ENCODE assay signal across 8 mouse cellular contexts in the genomic region with DNA sequence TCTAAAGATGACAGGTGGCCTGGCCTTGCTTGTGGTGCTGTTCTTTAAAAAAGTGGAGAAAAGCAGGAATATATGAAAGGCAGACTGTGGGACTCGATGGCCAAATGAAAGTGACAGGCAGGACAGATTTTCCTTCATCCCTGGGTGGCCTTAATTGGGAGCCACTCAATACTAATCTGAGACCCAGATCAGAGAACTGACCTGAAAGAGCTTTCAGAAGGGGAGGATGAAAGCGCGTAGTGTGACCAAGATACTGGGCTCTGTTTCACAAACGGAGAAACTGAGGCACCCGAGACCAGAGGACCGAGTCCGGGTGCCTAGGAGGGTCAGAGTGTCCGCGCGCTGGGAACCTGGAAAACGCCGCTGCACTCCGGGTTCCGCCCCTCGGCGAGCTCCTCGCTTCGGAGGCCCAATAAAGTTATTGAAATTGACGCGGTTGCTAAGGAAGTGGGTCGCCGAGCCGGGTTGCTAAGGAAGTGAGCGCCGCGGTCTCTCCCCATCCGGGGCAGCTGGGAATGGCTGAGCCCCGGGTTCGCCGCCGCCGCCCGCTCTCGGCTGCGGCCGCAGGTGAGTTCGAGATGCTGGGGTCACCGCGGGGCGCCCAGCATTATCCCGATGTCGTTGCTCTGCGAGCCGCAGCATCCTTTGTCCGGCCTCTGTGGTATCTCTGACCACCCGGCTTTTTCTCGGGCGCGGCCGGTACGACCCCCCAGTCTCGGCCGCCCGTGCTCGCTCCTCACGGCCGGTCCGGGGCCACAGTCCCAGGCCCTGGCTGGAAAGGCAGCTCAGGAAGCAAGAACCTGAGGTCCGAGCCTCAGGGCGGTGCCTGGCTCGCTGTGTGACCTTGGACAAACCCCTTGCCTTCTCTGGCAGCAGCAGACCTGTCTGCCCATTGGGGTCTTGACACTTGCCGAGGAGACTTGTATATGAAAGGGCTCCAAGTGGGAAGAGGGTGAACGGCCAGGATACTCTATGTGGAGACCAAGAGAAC. TPM values are rescaled to one million over a fixed set of nuclear protein-coding genes. Genes with fewer than 3 reads are reported as not detected.
A peak's percentile ranks its signal among the peaks of the same experiment; 100 is the strongest.
DNase-seq lines count a peak whose midpoint lies in the region; ATAC-seq lines count a peak whose summit lies in the region.

Kif3b (plus strand) TSS at position 476 of the 991 bp plus-strand sequence.

- DNase-seq in CD4-positive helper T cell, adult 2 months (ENCODE audit: low read depth, low spot score), result peak; percentile 90
- DNase-seq in brain, embryonic 18.5 days (ENCODE audit: low read depth, low spot score), result peak; percentile 69
- DNase-seq in kidney, postnatal 10 days, result peak; percentile 93
- peak; percentile 85 to 89 for DNase-seq in natural killer cell, adult 2 months (ENCODE audit: low spot score in 2 of 2)

- 0 out of 2 replicates have a peak, but pooled peaks cover 4% of the 10 kb centered on the region for H3K36me3 ChIP-seq in heart, embryonic 13.5 days
- H3K36me3 ChIP-seq in liver, embryonic 12.5 days, result 0 out of 2 replicates have a peak, but pooled peaks cover 3% of the 10 kb centered on the region
- H3K36me3 ChIP-seq in stomach, embryonic 15.5 days, result no peaks in the 10 kb centered on the region

- H3K4me2 ChIP-seq in heart, embryonic 13.5 days, result peak within 1 kb of the TSS; percentile 96
- H3K4me2 ChIP-seq in liver, embryonic 12.5 days, result peak within 1 kb of the TSS; percentile 95
- peak within 1 kb of the TSS; percentile 78 for H3K4me2 ChIP-seq in stomach, embryonic 15.5 days

- no peaks in the 10 kb centered on the region for H3K27me3 ChIP-seq in heart, embryonic 13.5 days (replicated peaks)
- H3K27me3 ChIP-seq in liver, embryonic 12.5 days (replicated peaks), result no peaks in the 10 kb centered on the region
- H3K27me3 ChIP-seq in stomach, embryonic 15.5 days (replicated peaks), result no peaks in the 10 kb centered on the region

- H3K9me3 ChIP-seq in heart, embryonic 13.5 days, result no peaks in the 10 kb centered on the region
- H3K9me3 ChIP-seq in liver, embryonic 12.5 days (replicated peaks), result no peaks in the 10 kb centered on the region
- H3K9me3 ChIP-seq in stomach, embryonic 15.5 days, result no peaks in the 10 kb centered on the region

- WGBS in heart, embryonic 13.5 days, result under 1% methylated on average over 63 of the region's 63 CpGs
- under 1% methylated on average over 63 of the region's 63 CpGs for WGBS in liver, embryonic 12.5 days (ENCODE audit: insufficient replicate concordance)
- WGBS in stomach, embryonic 15.5 days, result under 1% methylated on average over 63 of the region's 63 CpGs

- peaks cover 26% of the 10 kb centered on the region for H3K4me1 ChIP-seq in heart, embryonic 13.5 days
- H3K4me1 ChIP-seq in liver, embryonic 12.5 days, result peaks cover 28% of the 10 kb centered on the region
- peaks cover 8% of the 10 kb centered on the region for H3K4me1 ChIP-seq in stomach, embryonic 15.5 days

- 0 out of 2 replicates have a peak within 1 kb of the TSS, but pooled peaks have one; percentile 2 for H3K27ac ChIP-seq in heart, embryonic 13.5 days (replicated peaks)
- peak within 1 kb of the TSS; percentile 45 for H3K27ac ChIP-seq in liver, embryonic 12.5 days
- H3K27ac ChIP-seq in stomach, embryonic 15.5 days, result no peak within 1 kb of the TSS; the same call in 1 of the 2 replicates

- H3K9ac ChIP-seq in heart, embryonic 13.5 days, result peak within 1 kb of the TSS; percentile 95
- peak within 1 kb of the TSS; percentile 78 for H3K9ac ChIP-seq in liver, embryonic 12.5 days
- peak within 1 kb of the TSS; percentile 74 for H3K9ac ChIP-seq in stomach, embryonic 15.5 days

- H3K4me3 ChIP-seq in heart, embryonic 13.5 days, result peak within 1 kb of the TSS; percentile 86
- H3K4me3 ChIP-seq in liver, embryonic 12.5 days, result peak within 1 kb of the TSS; percentile 84
- H3K4me3 ChIP-seq in stomach, embryonic 15.5 days (replicated peaks), result peak within 1 kb of the TSS; percentile 86

- ATAC-seq in erythroid progenitor cell, adult 5-6 weeks (replicated peaks; ENCODE audit: low FRiP score, poor library complexity, severe bottlenecking), result peak; percentile 88
- ATAC-seq in heart, embryonic 13.5 days (ENCODE audit: extremely low read depth, insufficient number of reproducible peaks, low FRiP score, low TSS enrichment), result peak; percentile 46; the same call in 1 of the 2 replicates
- peak; percentile 81 for ATAC-seq in liver, embryonic 12.5 days
- ATAC-seq in stomach, embryonic 15.5 days (ENCODE audit: insufficient read depth, low FRiP score, low read depth), result peak; percentile 90

RNA-seq across cellular contexts. Expression of gene Kif3b, which starts in this region (rescaled TPM):
- total RNA-seq in erythroid progenitor cell, adult 5-6 weeks (2015; ENCODE audit: low replicate concordance), result 2.5 and 3.2 TPM in 2 replicates
- 1.4 and 4.9 TPM in 2 replicates for total RNA-seq in erythroid progenitor cell, adult 5-6 weeks (2017; ENCODE audit: low replicate concordance)
- 4.0 and 4.8 TPM in 2 replicates for polyA plus RNA-seq in heart, embryonic 13.5 days (2015; fragmentation: Nextera tagmentation; extraction: Ambion mirVana)
- 2.7 and 2.9 TPM in 2 replicates for polyA plus RNA-seq in liver, embryonic 12.5 days (2016; fragmentation: Nextera tagmentation; extraction: Ambion mirVana)
- 6.3 and 7.0 TPM in 2 replicates for polyA plus RNA-seq in stomach, embryonic 15.5 days (2015; fragmentation: Nextera tagmentation; extraction: Ambion mirVana)
